Mouse (Mus musculus) spleen, adult 2 months (tissue): ENCODE measurements around the gene Tcte3.
"Not testable (repeated sequence)": the region's sequence is repeated elsewhere in the genome, so short reads cannot be mapped to it uniquely, and the experiment has no call there.

Experiments
- CTCF ChIP-seq: fragments of 200-500 bp; IDR thresholded peaks from 2 replicates; pipeline ENCODE4 v1.5.1; 2011; ENCODE audit warnings: mild to moderate bottlenecking, inconsistent platforms; ENCODE audit not compliant: insufficient read depth, insufficient read length, insufficient replicate concordance; ENCODE audit errors: extremely low read depth
- POLR2A ChIP-seq: fragments of 200-500 bp; IDR thresholded peaks from 2 replicates; pipeline ENCODE4 v1.6.1; 2011; ENCODE audit warnings: low read depth, low read length, inconsistent platforms

DNA sequence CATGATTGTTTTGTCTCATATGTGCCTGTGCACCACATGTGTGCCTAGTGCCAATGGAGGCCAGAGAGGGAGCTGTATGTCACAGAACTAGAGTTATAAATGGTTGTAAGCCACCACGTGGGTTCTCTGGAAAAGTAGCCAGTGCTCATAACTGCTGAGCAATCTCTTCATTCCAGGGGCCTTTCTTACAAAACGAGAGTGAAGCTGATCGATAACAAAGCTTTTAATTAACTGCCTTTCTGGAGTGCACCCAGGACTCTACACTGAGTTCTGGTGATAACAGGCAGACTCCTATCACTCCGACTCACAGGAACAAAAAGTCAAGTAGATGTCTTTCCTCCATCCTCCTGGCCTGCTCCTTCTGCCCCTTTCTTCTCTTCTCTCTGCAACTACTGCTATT lies 9.9 kb downstream of the Tcte3 start:
- TF ChIP-seq CTCF, POLR2A: not testable (repeated sequence)
